Mouse (Mus musculus) CH12.LX (cell line): ENCODE data around the gene Timd2.

Source experiments
- CTCF ChIP-seq, 2 experiments: IDR thresholded peaks in 1 of 2; conservative IDR thresholded peaks in 1 of 2; 2 replicates each; pipeline ENCODE4 v1.5.1; 2011 to 2012; ENCODE audit warnings: low read depth in 2 of 2, low read length in 2 of 2, improper control_type of control experiment in 1 of 2, inconsistent platforms in 1 of 2, mild to moderate bottlenecking in 1 of 2, moderate library complexity in 1 of 2
- EP300 ChIP-seq: IDR thresholded peaks from 2 replicates; pipeline ENCODE4 v1.6.1; 2011; ENCODE audit warnings: low read length, improper control_type of control experiment
- GABPA ChIP-seq: IDR thresholded peaks from 2 replicates; pipeline ENCODE4 v1.6.1; 2012; ENCODE audit warnings: low read depth, low read length, improper control_type of control experiment, inconsistent platforms; ENCODE audit not compliant: insufficient replicate concordance
- HCFC1 ChIP-seq: IDR thresholded peaks from 2 replicates; pipeline ENCODE4 v1.6.1; 2012; ENCODE audit warnings: low read depth, mild to moderate bottlenecking, inconsistent platforms, low read length, improper control_type of control experiment
- IRF4 ChIP-seq: IDR thresholded peaks from 2 replicates; pipeline ENCODE4 v1.6.1; 2014; ENCODE audit warnings: low read depth, mild to moderate bottlenecking, inconsistent platforms, low read length, improper control_type of control experiment
- MAX ChIP-seq: IDR thresholded peaks from 2 replicates; pipeline ENCODE4 v1.6.1; 2011; ENCODE audit warnings: low read length, improper control_type of control experiment
- MEF2A ChIP-seq: IDR thresholded peaks from 2 replicates; pipeline ENCODE4 v1.6.1; 2014; ENCODE audit warnings: low read depth, mild to moderate bottlenecking, inconsistent platforms, low read length, improper control_type of control experiment, borderline replicate concordance
- MXI1 ChIP-seq: IDR thresholded peaks from 2 replicates; pipeline ENCODE4 v1.6.1; 2011; ENCODE audit warnings: mild to moderate bottlenecking, low read depth, low read length, improper control_type of control experiment
- POLR2A ChIP-seq: IDR thresholded peaks from 2 replicates; pipeline ENCODE4 v1.6.1; 2011; ENCODE audit warnings: low read depth, mild to moderate bottlenecking, improper control_type of control experiment, low read length
- RAD21 ChIP-seq: IDR thresholded peaks from 2 replicates; pipeline ENCODE4 v1.6.1; 2011; ENCODE audit warnings: low read depth, mild to moderate bottlenecking, low read length, improper control_type of control experiment, moderate library complexity
- SIN3A ChIP-seq: IDR thresholded peaks from 2 replicates; pipeline ENCODE4 v1.6.1; 2012; ENCODE audit warnings: low read length, improper control_type of control experiment, inconsistent platforms
- TBP ChIP-seq: conservative IDR thresholded peaks from 2 replicates; pipeline ENCODE4 v1.6.1; 2011; ENCODE audit warnings: low read depth, low read length, improper control_type of control experiment
- USF1 ChIP-seq: IDR thresholded peaks from 2 replicates; pipeline ENCODE4 v1.6.1; 2014; ENCODE audit warnings: low read depth, mild to moderate bottlenecking, inconsistent platforms, low read length, improper control_type of control experiment
- ZNF384 ChIP-seq: IDR thresholded peaks from 2 replicates; pipeline ENCODE4 v1.6.1; 2012; ENCODE audit warnings: low read depth, low read length, improper control_type of control experiment, inconsistent platforms

DNA sequence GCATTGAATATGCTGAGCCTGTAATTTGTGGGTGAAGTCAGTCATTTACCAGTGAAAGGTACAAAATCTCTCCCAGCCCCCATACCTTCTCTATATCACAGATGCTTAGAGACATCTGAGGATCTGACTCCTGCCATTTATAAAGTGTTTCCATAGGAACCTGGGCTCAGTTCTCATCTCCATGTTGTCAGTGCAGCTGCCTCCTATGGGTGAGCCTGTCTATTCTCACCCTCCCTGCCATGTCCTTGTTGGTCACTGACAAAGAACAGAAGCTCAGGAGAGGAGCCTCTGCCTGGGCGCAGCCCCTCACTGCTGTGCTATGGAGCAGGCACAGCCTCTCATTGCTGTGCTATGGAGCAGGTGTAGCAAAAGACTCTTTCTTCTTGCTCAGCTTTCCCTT, 86.9 kb downstream of the Timd2 start:
- TF ChIP-seq MAX (no peak), IRF4 (no peak), CTCF (conservative IDR thresholded peaks at IDR 0.05 in 1 of 2, IDR thresholded peaks at IDR 0.05 in 1 of 2; ENCODE audit: low read depth in 2 of 2, low read length in 2 of 2) (no peak), MEF2A (no peak), POLR2A (no peak), HCFC1 (no peak), SIN3A (no peak), USF1 (no peak), ZNF384 (no peak), EP300 (no peak), RAD21 (no peak), MXI1 (no peak), TBP (no peak), GABPA (no peak)
